Mouse (Mus musculus) small intestine, adult 2 months (tissue): ENCODE measurements around the gene Gm36210. TPM values are rescaled to one million over a fixed set of nuclear protein-coding genes. Genes with fewer than 3 reads are reported as not detected.
A peak's percentile ranks its signal among the peaks of the same experiment; 100 is the strongest.

ENCODE experiments used
- H3K27ac ChIP-seq: fragments of 200-500 bp; 2 replicates; pipeline ENCODE4 v1.5.1; 2012; ENCODE audit warnings: low read depth, low read length, control low read depth, inconsistent platforms; ENCODE audit not compliant: insufficient read depth
- H3K27me3 ChIP-seq: fragments of 200-500 bp; 2 replicates; pipeline ENCODE4 v1.6.1; 2012; ENCODE audit warnings: mild to moderate bottlenecking, moderate library complexity, low read length, inconsistent platforms; ENCODE audit not compliant: control insufficient read depth, insufficient read depth
- H3K36me3 ChIP-seq: fragments of 200-500 bp; 2 replicates; pipeline ENCODE4 v1.6.1; 2012; ENCODE audit warnings: mild to moderate bottlenecking, low read length, control low read depth, inconsistent platforms; ENCODE audit not compliant: control insufficient read depth, insufficient read depth
- H3K4me1 ChIP-seq: fragments of 200-500 bp; 2 replicates; pipeline ENCODE4 v1.6.1; 2012; ENCODE audit warnings: low read length, inconsistent platforms, mixed read lengths; ENCODE audit not compliant: control insufficient read depth, insufficient read depth, insufficient read length
- H3K4me3 ChIP-seq: fragments of 200-500 bp; 2 replicates; pipeline ENCODE4 v1.5.1; 2012; ENCODE audit warnings: low read depth, mild to moderate bottlenecking, control low read depth, inconsistent platforms, low read length, moderate library complexity
- CTCF ChIP-seq: fragments of 200-500 bp; IDR thresholded peaks from 2 replicates; pipeline ENCODE4 v1.5.1; 2012; ENCODE audit warnings: low read depth, mild to moderate bottlenecking, control low read depth, inconsistent platforms, low read length, moderate library complexity, mixed read lengths; ENCODE audit not compliant: insufficient replicate concordance, insufficient read length; ENCODE audit errors: extremely low read depth
- POLR2A ChIP-seq: fragments of 200-500 bp; IDR thresholded peaks from 2 replicates; pipeline ENCODE4 v1.6.1; 2012; ENCODE audit warnings: low read depth, mild to moderate bottlenecking, control low read depth, inconsistent platforms, low read length, moderate library complexity
- WGBS: fragments of 180-500 bp; shearing (Covaris S2); methylation state at CpG from one replicate; pipeline ENCODE4 v1.1.7; 2018; 5-methylcytosine and 5-hydroxymethylcytosine counted together
- polyA plus RNA-seq: library from polyadenylated mRNA; depleted of rRNA; stranded (reverse); fragments of >200 nt; gene quantifications from 2 replicates; pipeline ENCODE4 v1.2.3, GENCODE M21; 2012

Gm36210 gene
- polyA plus RNA-seq, 1 experiment: not detected

DNA sequence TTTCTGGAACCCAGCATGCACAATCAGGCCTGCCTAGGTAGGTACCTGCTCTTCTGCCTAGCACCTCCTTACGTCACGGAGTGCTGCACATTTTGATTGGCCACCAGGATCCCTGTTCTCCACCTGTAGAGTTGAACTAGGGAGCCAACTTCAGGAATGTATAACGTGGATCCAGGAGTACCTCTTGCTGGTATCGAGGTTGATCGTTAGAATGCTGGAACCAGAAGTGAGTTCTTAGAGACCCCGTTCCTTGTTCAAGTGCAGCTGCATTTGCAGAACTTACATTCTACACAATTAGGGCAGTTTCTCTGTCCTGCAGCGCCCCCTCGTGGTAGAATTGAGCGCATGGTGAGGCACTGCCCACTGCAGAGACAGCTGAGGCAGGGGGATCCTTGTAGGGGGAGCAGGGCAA is 33.8 kb upstream of the Gm36210 start:
- Histone ChIP-seq H3K4me3 (no peak overlapping the region), H3K4me1 (peaks cover 6% of the 10 kb centered on the region), H3K36me3 (no peaks in the 10 kb centered on the region), H3K27me3 (no peaks in the 10 kb centered on the region), H3K27ac (no peak overlapping the region)
- 10% methylated on average over 9 of the region's 9 CpGs for WGBS
- no peak for TF ChIP-seq POLR2A
- peak; percentile 94; the same call in 1 of the 2 replicates for TF ChIP-seq CTCF

- Histone ChIP-seq H3K27me3 (no peaks in the 10 kb centered on the region), H3K27ac (no peak overlapping the region), H3K4me3 (no peak overlapping the region), H3K4me1 (peaks cover 3% of the 10 kb centered on the region), H3K36me3 (no peaks in the 10 kb centered on the region)
- WGBS: 39% methylated on average over 2 of the region's 2 CpGs
- TF ChIP-seq CTCF: peak; percentile 84; the same call in 1 of the 2 replicates
- no peak for TF ChIP-seq POLR2A
These were observed 32.1 kb upstream of the Gm36210 start for GRCm38 (mm10) chr7:4938456-4938855.

GRCm38 (mm10) chr7:4937392-4937791 is 31.1 kb upstream of the Gm36210 start:
- no peak for TF ChIP-seq POLR2A
- TF ChIP-seq CTCF: no peak
- 70% methylated on average over 11 of the region's 11 CpGs for WGBS
- 0 out of 2 replicates have a peak, but pooled peaks cover 1% of the 10 kb centered on the region for H3K4me1 ChIP-seq
- H3K27ac ChIP-seq: no peak overlapping the region
- H3K4me3 ChIP-seq: no peak overlapping the region
- H3K27me3 ChIP-seq: no peaks in the 10 kb centered on the region
- H3K36me3 ChIP-seq: no peaks in the 10 kb centered on the region

DNA sequence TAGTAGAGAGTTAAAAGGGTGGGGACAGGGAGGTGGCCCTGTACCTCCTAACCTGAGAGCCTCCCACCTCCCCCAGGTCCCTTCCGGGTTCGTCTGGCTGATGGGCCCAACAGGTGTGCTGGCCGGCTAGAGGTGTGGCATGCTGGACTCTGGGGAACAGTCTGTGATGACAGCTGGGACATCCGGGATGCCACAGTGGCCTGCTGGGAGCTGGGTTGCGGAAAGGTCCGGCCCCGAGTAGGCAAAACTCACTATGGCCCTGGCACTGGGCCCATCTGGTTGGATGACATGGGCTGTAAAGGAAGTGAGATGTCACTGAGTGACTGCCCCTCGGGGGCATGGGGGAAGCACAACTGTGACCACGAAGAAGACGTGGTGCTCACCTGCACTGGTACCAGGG is 30.5 kb upstream of the Gm36210 start:
- 52% methylated on average over 10 of the region's 10 CpGs for WGBS
- H3K4me3 ChIP-seq: no peak overlapping the region
- no peaks in the 10 kb centered on the region for H3K36me3 ChIP-seq
- H3K27me3 ChIP-seq: no peaks in the 10 kb centered on the region
- H3K27ac ChIP-seq: no peak overlapping the region
- H3K4me1 ChIP-seq: 0 out of 2 replicates have a peak, but pooled peaks cover 1% of the 10 kb centered on the region
- TF ChIP-seq POLR2A (no peak), CTCF (no peak)

GRCm38 (mm10) chr7:4934160-4934914 is 28.0 kb upstream of the Gm36210 start:
- 74% methylated on average over 4 of the region's 4 CpGs for WGBS
- Histone ChIP-seq H3K27ac (no peak overlapping the region), H3K4me3 (no peak overlapping the region)

GRCm38 (mm10) chr7:4933103-4933502 is 26.8 kb upstream of the Gm36210 start:
- Histone ChIP-seq H3K4me3 (no peak overlapping the region), H3K4me1 (no peaks in the 10 kb centered on the region), H3K27me3 (no peaks in the 10 kb centered on the region), H3K27ac (no peak overlapping the region), H3K36me3 (no peaks in the 10 kb centered on the region)
- TF ChIP-seq POLR2A: no peak
- no peak for TF ChIP-seq CTCF
- WGBS: 81% methylated on average over 12 of the region's 12 CpGs

More at GRCm38 (mm10) chr7:4934160-4934914, 28.0 kb upstream of the Gm36210 start:
- H3K4me1 ChIP-seq: no peaks in the 10 kb centered on the region
- no peaks in the 10 kb centered on the region for H3K36me3 ChIP-seq
- no peaks in the 10 kb centered on the region for H3K27me3 ChIP-seq
- TF ChIP-seq CTCF (no peak; the same call in 1 of the 2 replicates), POLR2A (no peak)

DNA sequence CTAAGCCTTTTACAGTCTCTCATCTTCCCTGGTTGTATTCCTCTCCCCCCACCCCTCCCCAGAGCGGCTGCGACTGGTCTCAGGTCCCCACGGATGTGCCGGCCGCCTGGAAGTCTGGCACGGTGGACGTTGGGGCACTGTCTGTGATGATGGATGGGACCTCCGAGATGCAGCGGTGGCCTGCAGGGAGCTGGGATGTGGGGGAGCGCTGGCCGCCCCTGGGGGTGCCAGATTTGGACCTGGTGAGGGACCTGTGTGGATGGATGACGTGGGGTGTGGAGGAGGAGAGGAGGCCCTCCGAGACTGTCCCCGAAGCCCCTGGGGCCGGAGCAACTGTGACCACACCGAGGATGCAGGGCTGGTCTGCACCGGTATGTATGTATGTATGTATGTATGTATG is 22.0 kb upstream of the Gm36210 start:
- Histone ChIP-seq H3K4me1 (no peaks in the 10 kb centered on the region; the same call in 1 of the 2 replicates), H3K27ac (no peak overlapping the region), H3K27me3 (0 out of 2 replicates have a peak, but pooled peaks cover 7% of the 10 kb centered on the region), H3K4me3 (peak overlapping the region; percentile 41), H3K36me3 (no peaks in the 10 kb centered on the region)
- TF ChIP-seq CTCF (no peak), POLR2A (no peak)
- 70% methylated on average over 17 of the region's 17 CpGs for WGBS
